Mouse (Mus musculus): ENCODE measurements around the gene Etl4.
A peak's percentile ranks its signal among the peaks of the same experiment; 100 is the strongest.
"Not testable (repeated sequence)": the region's sequence is repeated elsewhere in the genome, so short reads cannot be mapped to it uniquely, and the experiment has no call there.

Gene Etl4

DNA sequence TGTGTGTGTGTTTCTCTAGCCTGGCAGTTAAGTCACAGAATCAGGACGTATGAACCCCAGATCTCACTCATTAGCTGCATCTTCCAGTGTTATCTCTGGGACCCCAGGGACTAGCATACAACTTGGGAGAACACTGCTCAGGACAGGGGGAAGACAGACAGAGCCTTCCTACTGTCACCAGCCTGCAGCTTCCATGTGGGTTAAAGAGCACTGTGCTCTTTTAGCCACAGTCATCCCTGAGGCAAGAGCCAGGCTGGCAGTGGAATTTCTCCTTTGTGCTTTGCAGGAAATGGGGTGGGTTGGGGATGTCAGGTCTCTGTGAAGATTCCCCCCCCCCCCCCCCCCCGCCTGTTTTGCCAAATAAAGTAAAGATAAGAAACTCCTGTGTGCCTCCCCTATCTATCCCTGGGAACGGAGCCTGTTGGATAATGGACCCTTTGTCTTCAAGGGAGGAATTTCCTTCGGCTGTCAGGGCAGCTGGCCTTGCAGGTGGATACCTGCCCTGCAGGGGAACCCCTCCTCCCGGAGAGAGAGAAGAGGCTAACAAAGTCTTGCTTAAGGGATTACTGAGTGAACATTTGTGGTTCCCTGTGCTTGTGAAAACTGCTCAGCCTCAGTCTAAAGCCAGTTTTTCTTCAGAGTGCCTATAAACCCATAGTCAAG, 755.9 kb downstream of the Etl4 start:
- DNase-seq: no peak

DNA sequence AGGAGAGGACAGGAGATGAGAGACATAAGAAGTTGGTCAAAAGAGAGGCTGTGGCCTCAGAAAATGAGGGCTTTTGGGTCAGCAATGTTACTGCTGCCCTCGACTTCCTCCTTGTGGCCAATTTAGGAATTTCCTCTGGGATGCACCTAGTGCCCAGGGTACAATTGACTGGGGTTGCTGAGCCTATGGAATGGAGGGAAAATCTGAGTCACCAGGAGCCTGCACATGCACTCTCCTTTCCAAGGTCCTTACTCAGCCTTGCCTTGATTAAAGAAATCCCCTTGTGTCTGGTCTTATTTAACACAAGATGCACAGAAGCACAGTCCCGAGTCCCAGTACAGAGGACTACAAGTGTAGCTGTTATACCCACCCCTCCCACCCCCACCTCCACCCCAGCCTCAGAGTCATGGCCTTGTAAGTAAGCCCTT, 756.5 kb downstream of the Etl4 start:
- DNase-seq: peak; percentile 6 to 15

- no peak for DNase-seq
These were observed 758.3 kb downstream of the Etl4 start for GRCm38 (mm10) chr2:20667876-20668275.

DNA sequence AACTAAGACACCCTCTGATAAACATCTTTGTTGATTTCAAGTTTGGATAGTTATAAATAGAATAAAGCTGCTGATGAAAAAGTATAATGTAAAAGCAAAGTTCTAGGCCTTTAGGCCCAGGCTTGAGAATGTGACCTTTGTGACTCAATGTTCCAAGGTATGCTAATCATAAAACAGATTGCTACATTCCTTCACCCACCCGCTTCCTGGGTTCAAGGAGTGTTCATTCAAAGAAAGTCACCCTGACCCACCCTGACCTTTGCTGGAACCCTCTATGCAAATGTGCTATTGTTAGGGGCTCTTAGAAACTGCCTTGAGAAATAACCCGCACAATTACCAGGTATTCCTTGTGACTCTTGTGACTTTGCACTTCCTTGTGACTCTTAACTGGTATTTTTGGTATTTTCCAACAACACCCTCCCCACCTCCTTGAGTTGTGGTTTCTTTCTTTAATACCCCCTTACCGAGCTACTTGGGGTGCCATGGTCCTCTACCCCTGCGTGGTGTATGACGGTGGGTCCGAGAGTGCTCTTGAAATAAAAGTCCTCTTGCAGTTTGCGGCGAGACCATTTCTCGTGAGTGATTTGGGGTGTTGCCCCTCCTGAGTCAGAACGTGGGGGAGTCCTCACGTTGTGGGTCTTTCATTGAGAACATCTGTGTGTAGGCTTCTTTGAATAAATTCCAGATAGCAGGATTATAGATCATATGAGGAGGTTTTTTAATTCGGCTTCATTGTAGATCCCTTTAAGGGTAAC, 758.9 kb downstream of the Etl4 start:
- DNase-seq: not testable (repeated sequence)

DNA sequence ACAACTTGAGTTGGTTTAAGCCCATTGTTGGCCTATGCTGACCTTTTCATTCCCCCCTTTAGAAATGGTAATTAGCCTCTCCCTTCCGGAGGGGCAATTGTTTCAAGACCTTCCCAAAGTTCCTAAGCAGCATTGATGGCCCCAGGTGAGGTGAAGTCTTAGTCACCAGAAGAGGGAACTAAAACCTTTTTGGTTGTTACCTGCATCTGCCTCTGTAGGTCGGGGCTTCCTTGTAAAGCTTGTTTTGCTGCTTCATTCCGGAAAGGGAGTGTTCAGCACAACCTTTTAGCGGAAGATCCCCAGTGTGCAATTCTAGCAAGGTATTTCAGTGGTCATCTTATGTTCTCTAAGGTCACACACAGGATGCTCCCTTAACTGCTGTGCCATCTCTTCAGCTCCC, 759.8 kb downstream of the Etl4 start:
- DNase-seq: no peak

DNA sequence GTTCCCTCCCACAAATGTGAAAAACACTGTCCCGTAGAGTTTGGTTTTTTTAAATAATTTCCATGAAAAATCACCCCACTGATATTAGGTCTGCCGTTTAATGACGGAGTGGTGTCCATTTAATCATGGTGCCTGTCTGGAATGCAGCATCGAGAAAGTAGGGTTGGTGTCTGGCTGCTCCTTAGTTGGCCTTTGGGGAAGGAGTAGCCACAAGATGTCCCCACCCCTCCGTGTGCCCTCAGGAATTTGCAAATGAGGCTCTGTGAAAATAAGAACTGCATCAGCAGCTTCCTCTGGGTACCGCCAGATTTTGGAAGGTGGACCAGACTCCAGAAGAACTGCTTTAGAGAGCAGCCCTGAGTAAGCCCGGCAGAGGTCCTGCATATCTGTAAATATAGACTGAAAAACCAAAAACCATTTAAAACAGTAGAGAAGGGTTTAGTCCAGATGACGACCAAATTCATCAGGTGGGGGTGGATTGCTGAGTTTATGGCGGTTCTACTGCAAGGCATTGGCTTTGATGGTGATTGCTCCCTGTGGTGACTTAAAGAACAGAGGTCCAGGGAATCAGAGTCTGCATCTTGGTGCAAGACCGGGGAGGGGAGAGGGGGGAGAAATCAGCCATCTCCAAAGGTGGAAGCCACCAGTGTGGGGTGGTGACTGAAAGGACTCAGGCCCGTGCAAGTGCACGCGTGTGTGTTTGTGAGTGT, 762.1 kb downstream of the Etl4 start:
- no peak for DNase-seq

GRCm38 (mm10) chr2:20672281-20672680, 762.7 kb downstream of the Etl4 start:
- DNase-seq: no peak

DNA sequence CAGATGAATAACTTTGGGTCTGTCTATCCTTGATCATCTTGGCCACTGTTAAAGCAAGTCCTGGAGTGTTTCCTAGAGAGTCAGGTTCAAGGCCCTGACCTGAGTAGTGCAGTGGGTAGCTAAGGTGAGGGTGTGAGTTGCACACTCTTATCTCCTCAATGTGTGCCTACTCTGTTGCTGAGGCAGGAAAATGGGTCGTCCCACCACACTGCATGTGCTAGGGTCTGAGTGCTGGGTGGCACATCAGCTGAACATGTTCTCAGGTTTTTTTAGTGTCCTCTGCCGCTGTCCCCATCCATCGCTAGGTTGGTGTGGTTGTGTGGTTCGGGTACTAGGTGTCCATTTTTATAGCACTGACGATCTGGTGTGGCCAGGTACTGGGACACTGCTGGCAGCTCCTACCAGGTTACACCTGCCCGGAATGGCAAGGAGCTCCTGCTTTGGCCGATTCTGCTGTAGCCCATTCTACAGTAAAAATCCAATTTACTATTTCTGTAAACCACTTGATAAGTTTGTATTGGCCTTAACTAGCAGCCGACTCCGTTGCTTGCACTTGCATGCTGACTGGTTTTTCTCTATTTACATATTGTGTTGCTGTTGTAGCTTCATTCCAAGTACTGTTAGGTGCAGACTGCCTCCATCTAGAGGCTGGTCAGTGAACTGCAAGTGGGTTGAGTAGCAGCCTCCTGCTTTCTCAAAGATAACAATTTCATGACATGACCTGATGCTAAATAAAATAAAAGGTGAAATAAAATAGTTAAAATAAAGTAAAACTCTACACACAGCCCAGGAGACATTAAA, 763.4 kb downstream of the Etl4 start:
- DNase-seq: peak; percentile 58 to 66

DNA sequence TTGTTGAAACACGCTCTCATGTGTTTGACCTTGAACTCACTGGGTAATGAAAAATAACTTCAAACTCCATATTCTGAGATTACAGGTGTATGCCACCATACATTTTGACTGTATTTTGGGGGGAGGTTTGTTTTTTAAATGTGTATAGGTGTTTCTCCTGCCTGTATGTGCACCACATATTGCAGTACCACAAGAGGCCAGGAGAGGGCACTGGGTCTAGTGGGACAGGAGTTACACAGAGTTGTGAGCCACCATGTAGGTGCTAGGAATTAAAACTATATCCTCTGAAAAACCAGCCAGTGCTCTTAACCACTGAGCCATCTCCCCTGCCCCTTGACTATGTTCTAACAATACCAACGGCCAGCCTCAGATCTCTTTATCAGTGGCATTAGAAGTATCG, 766.8 kb downstream of the Etl4 start:
- no peak for DNase-seq

DNA sequence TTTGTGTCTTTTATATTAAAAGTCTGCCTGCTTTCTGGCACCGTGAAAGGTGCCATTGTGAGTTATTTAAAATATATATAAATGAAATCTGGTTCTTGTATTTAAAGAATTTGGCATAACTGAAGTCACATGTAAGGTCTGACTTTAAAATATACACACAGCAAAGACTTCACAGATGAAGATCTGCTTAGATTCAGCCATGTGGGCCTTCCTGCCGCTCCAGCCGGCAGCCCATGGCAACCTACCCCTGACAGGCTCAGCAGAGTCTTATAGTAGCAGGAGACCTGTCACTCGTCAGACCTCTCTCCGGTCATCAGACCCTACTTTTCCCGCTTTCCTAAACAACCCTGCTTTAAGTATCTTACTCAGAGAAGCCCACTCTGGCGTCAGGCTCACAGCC, 769.2 kb downstream of the Etl4 start:
- DNase-seq: no peak

- not testable (repeated sequence) for DNase-seq
These were observed 772.6 kb downstream of the Etl4 start for GRCm38 (mm10) chr2:20682203-20682602.

GRCm38 (mm10) chr2:20689389-20689788, 779.8 kb downstream of the Etl4 start:
- DNase-seq: no peak

DNA sequence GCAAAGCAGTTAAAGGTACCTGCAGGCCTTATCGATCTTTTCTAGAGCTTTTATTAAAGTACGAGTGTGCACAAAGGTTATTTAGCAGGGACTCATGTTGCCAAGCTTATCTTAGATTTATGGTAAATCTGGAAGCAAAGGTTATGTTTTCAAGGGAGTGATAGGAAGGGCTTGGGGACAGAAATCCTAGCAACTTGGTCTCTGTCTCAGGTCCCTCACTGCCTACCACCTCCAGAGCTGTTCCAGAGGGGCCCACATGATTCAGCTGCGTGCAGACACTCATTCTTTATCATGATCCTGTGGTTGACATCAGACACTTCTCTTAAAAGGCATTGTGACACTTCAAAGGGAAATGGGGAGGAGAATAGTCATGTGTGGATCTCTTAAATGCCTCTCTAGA, 783.3 kb downstream of the Etl4 start:
- DNase-seq: no peak

DNA sequence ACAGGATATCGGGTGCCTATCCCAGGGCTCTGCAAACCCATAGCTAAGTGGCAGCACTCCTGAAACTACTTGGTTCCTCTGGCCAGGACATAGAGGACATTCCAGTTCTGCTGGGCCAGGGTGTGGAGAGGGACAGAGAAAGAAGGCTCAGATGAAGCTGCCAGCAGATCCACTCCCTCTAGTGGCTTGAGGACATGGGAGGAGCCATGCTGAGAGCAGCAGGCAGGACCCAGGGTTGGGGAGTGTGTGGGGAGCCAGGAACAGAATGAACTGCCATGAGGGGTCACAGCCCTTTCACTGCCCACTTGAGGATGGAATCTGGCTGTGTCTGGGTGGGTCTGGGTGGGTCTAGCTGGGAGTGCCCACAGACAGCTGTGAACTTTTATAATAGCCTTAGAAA, 784.2 kb downstream of the Etl4 start:
- no peak for DNase-seq

GRCm38 (mm10) chr2:20697719-20698118, 788.1 kb downstream of the Etl4 start:
- no peak for DNase-seq

GRCm38 (mm10) chr2:20705110-20705509, 795.5 kb downstream of the Etl4 start:
- no peak for DNase-seq

GRCm38 (mm10) chr2:20710589-20710988, 801.0 kb downstream of the Etl4 start:
- DNase-seq: no peak

DNA sequence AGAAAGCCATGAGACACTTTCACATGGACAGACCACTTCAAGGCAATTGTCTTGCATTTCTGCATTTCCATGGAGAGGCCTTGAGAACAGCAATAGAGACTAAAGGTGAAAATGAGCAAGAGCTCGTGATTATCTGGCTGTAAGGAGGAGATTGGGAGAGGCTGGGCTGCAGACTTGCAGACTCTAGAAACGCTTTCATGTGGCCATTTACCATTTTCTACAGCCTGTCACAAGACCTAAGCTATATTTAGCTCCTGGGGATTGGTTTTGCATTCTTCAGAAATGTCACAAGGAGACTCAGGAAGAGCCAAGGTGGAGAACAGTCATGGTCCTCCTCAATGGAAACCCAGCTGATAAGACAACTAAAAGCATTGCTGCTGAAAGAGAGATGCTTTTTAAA, 801.4 kb downstream of the Etl4 start:
- no peak for DNase-seq

DNA sequence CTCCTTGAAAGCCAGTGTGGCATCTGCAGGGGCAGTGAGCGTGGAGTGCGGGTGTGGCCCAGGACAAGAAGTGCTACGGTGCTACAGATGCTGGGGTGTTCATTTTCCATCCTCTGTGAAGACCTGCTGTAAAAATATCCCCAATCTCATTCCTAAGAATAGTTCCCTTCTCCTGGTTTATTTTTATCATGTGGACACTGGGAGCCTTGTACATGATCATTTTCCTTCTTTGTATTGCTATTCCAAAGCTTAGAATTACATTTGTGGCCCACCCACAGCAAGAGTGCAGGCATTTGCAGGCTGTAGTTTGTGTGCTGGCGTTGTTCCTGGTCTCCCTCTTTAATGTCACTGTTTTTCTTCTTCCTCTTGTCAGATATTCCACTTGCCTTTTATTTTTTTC, 809.5 kb downstream of the Etl4 start:
- DNase-seq: no peak

DNA sequence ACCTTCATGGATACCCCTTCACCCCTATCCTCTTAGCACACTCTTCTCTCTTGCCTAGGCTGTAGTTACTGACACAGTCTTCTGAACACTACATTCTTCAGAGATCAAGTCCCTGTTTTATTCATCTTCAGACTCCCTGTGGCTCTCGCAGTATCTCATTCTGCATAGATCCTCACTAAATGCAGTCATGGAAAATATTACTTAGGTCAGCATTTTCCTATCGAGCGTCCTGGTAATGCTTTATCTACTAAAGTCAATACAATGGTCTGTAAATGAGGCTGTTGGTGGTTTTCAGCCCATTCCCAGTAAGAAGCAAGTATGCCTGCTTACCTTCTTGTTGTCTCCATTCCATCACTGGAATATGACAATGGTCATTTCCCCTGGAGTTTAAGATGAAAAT, 811.5 kb downstream of the Etl4 start:
- DNase-seq: no peak

GRCm38 (mm10) chr2:20722165-20722991, 812.8 kb downstream of the Etl4 start:
- no peak for DNase-seq

Data from cerebellum, postnatal 36 days (tissue).